Mouse (Mus musculus) adrenal gland, postnatal 25 days (tissue): ENCODE measurements around the gene Grsf1. TPM values are rescaled to one million over a fixed set of nuclear protein-coding genes. Genes with fewer than 3 reads are reported as not detected.

Source experiments
- DNase-seq: peaks from one replicate; pipeline ENCODE4 v3.0.0; 2021; ENCODE audit warnings: mixed read lengths
- total RNA-seq: library from RNA; stranded (reverse); gene quantifications from 2 replicates; pipeline ENCODE4 v1.2.3, GENCODE M21; 2021

Grsf1 gene
- total RNA-seq, 1 experiment from 2014 or later = 146 TPM

DNA sequence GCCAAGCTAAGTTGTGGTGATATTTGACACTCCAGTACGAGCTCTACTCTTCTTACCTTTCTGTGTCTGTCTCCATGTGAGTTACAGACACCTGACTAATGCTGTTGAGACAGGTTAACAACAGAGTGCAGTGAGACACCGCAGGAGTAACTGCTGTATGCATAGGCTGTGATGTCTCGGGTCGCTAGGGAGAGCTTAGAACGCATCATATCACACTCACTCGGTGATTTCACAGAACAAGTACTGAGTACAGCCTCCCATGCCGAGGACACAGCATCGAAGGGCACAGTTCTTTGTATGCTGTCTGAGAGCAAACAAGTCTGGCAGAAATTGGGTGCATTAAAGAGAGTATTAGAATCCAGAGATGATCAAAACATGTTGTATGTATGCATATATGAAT, 46.0 kb downstream of the Grsf1 start:
- no peak for DNase-seq

DNA sequence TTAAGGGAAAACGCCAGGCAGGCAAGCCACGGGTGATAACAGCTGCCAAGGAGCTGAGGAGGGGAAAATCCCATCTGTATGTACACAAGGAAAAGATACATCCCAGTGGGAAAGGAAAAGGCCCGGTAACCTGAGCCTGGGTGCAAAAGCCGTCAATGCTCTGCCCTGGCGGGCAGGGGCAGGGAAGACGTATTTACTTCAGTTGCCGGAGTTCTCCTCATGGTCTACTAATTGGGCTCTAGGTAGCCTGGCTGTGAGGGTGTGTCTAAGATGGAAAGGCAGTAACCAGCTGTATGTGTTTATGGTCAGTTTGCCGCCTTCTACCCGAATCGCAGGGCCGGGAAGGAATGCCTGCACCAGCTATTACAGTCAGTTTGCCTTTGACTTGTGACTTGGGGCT, 46.8 kb downstream of the Grsf1 start:
- DNase-seq = no peak

DNA sequence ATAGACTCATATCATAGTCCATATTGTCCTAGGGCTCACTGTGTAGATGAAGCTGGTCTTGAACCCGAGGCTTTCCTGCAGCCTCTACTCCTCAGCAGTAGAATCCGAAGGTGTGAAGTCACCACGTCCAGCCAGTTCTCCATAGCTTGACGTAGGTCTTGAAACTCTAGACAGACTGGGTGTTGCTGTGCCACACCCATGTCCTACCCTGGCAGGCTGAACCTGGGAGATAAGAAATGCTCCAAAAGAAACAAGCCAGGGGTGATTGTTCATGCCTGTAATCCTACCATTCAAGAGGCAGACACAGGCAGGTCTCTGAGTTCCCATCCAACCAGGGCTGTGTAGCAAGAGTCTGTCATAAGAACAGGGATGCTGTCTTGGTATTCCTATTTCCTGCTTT, 48.4 kb downstream of the Grsf1 start:
- DNase-seq = no peak

DNA sequence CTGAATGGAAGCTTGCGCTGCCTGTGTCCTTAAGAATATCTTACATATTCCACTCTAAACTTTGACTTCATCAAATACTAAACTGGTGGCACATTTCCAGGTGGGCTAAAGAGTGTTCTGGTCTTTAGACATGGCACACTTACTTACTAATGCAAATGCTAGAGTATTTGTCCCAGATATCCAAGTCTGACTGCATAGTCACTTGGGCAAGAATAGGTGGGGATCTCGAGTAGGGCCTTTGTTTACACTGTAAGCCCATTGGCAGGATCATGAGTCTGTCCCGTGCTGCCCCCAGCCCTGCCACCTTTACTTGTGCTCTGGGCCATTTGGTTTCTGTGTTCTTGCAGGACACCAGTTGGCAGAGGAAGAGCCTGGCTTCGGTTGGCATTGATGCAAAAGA, 59.0 kb downstream of the Grsf1 start:
- DNase-seq = no peak

DNA sequence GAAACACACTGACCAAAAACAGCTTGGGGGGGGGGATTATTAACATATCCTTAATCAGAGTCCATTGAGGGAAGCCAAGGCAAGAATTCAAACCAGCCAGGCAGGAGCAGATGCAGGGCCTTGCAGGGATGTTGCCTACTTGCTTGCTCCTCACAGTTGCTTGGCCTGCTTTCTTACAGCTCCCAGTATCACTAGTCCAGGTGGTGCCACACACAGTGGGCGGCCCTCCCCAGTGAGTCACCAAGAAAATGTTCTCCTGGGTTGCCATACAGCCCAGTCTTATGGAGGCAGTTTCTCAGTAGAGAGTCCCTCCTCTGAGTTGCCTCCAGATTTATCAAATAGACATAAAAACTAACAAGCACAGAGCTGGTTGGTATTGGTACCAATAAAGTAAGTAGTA, 61.8 kb downstream of the Grsf1 start:
- DNase-seq = no peak

Other genes starting within 250 kb of the Grsf1 start
- gene Ambn, start 220.2 kb downstream of the Grsf1 start, total RNA-seq = not detected in 2 replicates
- gene Enam, start 188.2 kb downstream of the Grsf1 start, total RNA-seq = not detected in 2 replicates
- 0.27 TPM in 1 of 2 replicates, not detected in the other for gene Jchain, start 148.3 kb downstream of the Grsf1 start, total RNA-seq
- gene Utp3, start 121.7 kb downstream of the Grsf1 start, total RNA-seq = 36.8 and 37.2 TPM in 2 replicates
- gene Rufy3, start 111.1 kb downstream of the Grsf1 start, total RNA-seq = 31.1 and 41.5 TPM in 2 replicates
- gene Mob1b, start 44.7 kb upstream of the Grsf1 start, total RNA-seq = 39.0 and 43.1 TPM in 2 replicates
- gene Dck, start 88.8 kb upstream of the Grsf1 start, total RNA-seq = 4.6 and 6.7 TPM in 2 replicates
- gene Slc4a4, start 210.6 kb upstream of the Grsf1 start, total RNA-seq = 30.5 and 46.1 TPM in 2 replicates